Mouse (Mus musculus) liver, embryonic 14.5 days (tissue): ENCODE results near the gene Trim68.

ENCODE experiments used
- CTCF ChIP-seq: IDR thresholded peaks from 2 replicates; pipeline ENCODE4 v1.5.1; 2016; ENCODE audit warnings: antibody characterized with exemption, low read depth, control low read depth
- EP300 ChIP-seq: IDR thresholded peaks from 2 replicates; pipeline ENCODE4 v1.6.1; 2016; ENCODE audit warnings: antibody characterized with exemption, low read depth

DNA sequence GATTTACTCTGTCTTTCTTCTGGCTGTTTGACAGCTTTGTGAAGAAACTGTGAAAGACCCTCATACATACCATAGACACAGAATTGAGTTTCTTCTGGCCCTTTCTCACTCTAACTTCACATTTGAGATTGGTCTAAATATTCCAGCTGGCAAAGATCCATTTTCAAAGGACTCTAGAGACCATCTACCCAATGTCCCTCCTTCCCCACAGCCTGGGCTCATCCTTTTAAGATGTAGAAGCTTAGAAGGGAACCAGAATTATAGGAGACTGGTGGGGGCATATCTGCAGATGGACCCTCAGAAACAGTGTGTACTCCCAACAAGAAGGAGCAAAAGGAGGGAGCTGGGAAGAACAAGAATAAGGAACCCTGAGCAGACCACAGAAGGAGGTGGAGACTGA is 14.8 kb upstream of the Trim68 start, which contains the start of gene Olfr558:
- no peak for TF ChIP-seq CTCF
- no peak for TF ChIP-seq EP300
